Mouse (Mus musculus) midbrain, embryonic 15.5 days (tissue): ENCODE measurements around the gene Pid1. TPM values are rescaled to one million over a fixed set of nuclear protein-coding genes. Genes with fewer than 3 reads are reported as not detected.
"Not testable (repeated sequence)": the region's sequence is repeated elsewhere in the genome, so short reads cannot be mapped to it uniquely, and the experiment has no call there.

Experiments
- ATAC-seq: fragments of 200-750 bp; cut with Nextera tagmentation; replicated peaks from 2 replicates; pipeline ENCODE4 v1.8.0; 2017; ENCODE audit warnings: moderate TSS enrichment
- H3K27ac ChIP-seq: fragments of 300-500 bp; sonication (generic); 2 replicates; pipeline ENCODE4 v1.5.1; 2015; ENCODE audit warnings: mild to moderate bottlenecking, inconsistent platforms
- H3K27me3 ChIP-seq: fragments of 300-500 bp; sonication (generic); replicated peaks from 2 replicates; pipeline ENCODE4 v1.6.1; 2015; ENCODE audit warnings: inconsistent platforms
- H3K36me3 ChIP-seq: fragments of 300-500 bp; sonication (generic); replicated peaks from 2 replicates; pipeline ENCODE4 v1.6.1; 2015; ENCODE audit warnings: inconsistent platforms
- H3K4me1 ChIP-seq: fragments of 300-500 bp; sonication (generic); 2 replicates; pipeline ENCODE4 v1.6.1; 2015; ENCODE audit warnings: inconsistent platforms
- H3K4me2 ChIP-seq: fragments of 300-500 bp; sonication (generic); 2 replicates; pipeline ENCODE4 v1.6.1; 2015; ENCODE audit warnings: inconsistent platforms, mild to moderate bottlenecking, moderate library complexity
- H3K4me3 ChIP-seq: fragments of 300-500 bp; sonication (generic); 2 replicates; pipeline ENCODE4 v1.5.1; 2015; ENCODE audit warnings: mild to moderate bottlenecking, inconsistent platforms
- H3K9ac ChIP-seq: fragments of 300-500 bp; sonication (generic); 2 replicates; pipeline ENCODE4 v1.6.1; 2015; ENCODE audit warnings: mild to moderate bottlenecking, inconsistent platforms
- H3K9me3 ChIP-seq: fragments of 300-500 bp; sonication (generic); 2 replicates; pipeline ENCODE4 v1.6.1; 2016; ENCODE audit warnings: inconsistent platforms
- WGBS: fragments of 180-500 bp; shearing (Covaris S2); methylation state at CpG from one replicate; pipeline ENCODE4 v1.1.7; 2015; ENCODE audit warnings: mixed read lengths; 5-methylcytosine and 5-hydroxymethylcytosine counted together
- polyA plus RNA-seq: library from polyadenylated mRNA; unstranded; fragments of >200 nt; fragmentation: Nextera tagmentation; extraction: Ambion mirVana; gene quantifications from 2 replicates; pipeline ENCODE4 v1.2.1, GENCODE M21; 2015

Gene Pid1
- polyA plus RNA-seq, 1 experiment from 2014 or later = 88.1 TPM

DNA sequence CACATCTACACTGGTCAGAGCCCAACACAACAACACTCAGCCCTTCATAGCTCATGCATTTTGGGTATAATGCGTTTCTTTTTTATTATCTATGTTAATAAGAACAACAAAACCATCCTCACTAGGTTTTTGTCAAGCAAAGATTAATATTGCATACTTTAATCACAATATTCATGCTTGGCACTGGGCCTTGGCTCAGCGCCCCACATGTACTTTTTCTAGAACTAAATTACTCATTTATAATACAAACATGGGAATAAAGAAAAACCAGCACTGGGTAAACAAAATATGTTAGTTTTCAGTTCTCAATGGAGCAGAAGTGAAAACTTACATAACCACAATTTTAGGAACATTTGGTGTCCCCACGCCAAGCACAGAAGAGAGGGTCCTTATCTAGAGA is 116.9 kb downstream of the Pid1 start:
- no peak for ATAC-seq
- Histone ChIP-seq H3K27me3 (no peaks in the 10 kb centered on the region), H3K4me2 (no peak overlapping the region), H3K36me3 (no peaks in the 10 kb centered on the region), H3K4me3 (no peak overlapping the region), H3K9me3 (no peaks in the 10 kb centered on the region), H3K27ac (no peak overlapping the region), H3K4me1 (0 out of 2 replicates have a peak, but pooled peaks cover 3% of the 10 kb centered on the region), H3K9ac (no peak overlapping the region)
- 87% methylated on average over 3 of the region's 3 CpGs for WGBS

DNA sequence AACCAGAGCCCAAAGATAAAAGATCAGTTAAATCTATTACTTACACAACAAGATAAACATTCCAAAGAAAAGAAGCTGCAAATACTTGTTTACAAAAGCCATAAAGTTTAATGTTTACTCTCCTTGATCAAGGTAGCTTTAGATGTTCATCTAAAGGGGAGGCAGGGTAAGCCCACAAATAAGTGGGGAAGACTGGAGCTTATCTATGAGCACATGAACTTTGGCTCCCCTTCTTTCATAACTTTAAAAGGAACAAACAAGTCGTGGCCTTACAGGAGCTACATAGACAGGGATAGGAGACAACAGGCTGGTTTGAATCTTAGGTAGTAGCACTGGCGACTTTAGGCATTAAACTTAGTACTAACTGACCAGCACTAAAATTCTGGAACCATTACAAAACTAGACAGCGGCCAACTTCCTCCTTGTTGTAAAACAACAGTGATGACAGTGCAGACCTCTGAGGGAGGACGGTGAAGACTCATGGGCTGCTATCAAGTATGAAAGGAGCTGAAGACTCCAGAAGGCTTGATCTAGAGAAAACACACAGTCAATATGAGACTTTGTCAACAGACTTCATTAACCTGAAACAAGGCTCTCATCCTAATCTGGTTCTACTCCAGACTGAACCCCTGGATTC is 122.7 kb downstream of the Pid1 start:
- no peak overlapping the region for H3K4me3 ChIP-seq
- H3K9ac ChIP-seq = no peak overlapping the region
- H3K27ac ChIP-seq = no peak overlapping the region
- 83% methylated on average over 4 of the region's 4 CpGs for WGBS
- H3K36me3 ChIP-seq = no peaks in the 10 kb centered on the region
- H3K4me1 ChIP-seq = no peaks in the 10 kb centered on the region
- no peak for ATAC-seq
- no peaks in the 10 kb centered on the region for H3K27me3 ChIP-seq
- H3K9me3 ChIP-seq = no peaks in the 10 kb centered on the region
- no peak overlapping the region for H3K4me2 ChIP-seq

DNA sequence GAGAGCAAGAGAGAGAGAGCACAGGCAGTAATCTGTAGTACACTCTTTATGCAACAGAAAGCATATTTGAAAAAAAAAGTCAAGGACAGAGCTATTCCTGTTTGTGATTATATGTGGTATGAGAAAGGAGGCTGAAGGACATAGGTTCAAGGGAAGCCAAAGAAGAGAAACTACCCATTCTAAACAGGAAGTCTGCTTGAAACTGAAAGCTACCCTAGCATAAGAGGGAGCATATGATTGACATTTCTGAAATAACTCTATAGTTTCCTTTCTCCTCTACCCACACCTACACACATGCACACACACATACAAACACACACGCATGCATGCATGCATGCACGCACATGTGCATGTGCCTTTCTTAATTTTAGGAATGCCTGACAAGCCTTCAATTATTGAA is 123.8 kb downstream of the Pid1 start:
- Histone ChIP-seq H3K36me3 (no peaks in the 10 kb centered on the region), H3K27ac (no peak overlapping the region), H3K9me3 (no peaks in the 10 kb centered on the region), H3K4me3 (no peak overlapping the region), H3K4me1 (no peaks in the 10 kb centered on the region), H3K27me3 (no peaks in the 10 kb centered on the region), H3K4me2 (no peak overlapping the region), H3K9ac (no peak overlapping the region)
- 68% methylated on average over 2 of the region's 2 CpGs for WGBS
- no peak for ATAC-seq

DNA sequence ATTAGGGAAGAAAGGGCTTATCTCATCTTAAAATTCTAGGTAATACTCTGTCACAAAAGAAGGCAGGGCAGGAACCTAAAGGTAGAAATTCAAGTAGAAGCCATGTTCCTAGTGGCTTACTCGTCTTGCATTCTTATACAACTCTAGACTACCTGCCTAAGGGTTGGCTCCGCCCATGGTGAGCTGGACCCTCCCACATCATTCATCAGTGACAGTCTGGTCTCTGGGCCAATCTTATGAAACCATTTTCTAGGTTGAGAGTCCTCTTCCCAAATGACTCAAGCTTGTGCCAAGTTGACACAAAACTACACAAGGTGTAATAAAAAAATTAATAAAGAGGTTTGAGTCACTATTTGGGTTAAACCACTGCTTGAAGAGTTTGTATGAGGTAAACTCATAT is 133.5 kb downstream of the Pid1 start:
- Histone ChIP-seq H3K27me3 (no peaks in the 10 kb centered on the region), H3K4me2 (no peak overlapping the region), H3K36me3 (no peaks in the 10 kb centered on the region), H3K9me3 (no peaks in the 10 kb centered on the region), H3K9ac (no peak overlapping the region), H3K4me1 (no peaks in the 10 kb centered on the region), H3K27ac (no peak overlapping the region), H3K4me3 (no peak overlapping the region)
- 91% methylated on average over 2 of the region's 2 CpGs for WGBS
- no peak for ATAC-seq

DNA sequence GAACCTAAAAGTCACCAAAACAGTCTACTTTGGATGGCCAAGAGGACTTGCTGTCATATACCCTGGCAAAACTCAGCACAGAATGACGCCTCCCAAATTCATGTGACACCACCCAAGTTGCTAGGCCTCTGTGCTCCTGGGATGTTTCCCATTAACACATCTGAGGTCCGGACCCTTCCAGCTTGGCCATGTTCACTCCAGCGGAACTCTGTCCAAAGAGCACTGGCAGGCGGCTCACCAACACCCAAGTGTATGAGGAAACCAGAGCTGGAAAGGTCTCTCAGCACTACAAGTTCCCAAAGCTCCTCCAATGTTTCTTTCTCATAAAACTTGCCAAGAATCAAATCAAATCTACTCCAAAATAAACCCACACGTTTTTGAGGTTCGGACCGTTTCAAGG is 138.4 kb downstream of the Pid1 start:
- Histone ChIP-seq H3K4me3 (no peak overlapping the region), H3K36me3 (no peaks in the 10 kb centered on the region), H3K9me3 (no peaks in the 10 kb centered on the region), H3K4me2 (no peak overlapping the region), H3K9ac (no peak overlapping the region), H3K4me1 (no peaks in the 10 kb centered on the region), H3K27ac (no peak overlapping the region), H3K27me3 (no peaks in the 10 kb centered on the region)
- no peak for ATAC-seq
- WGBS = 92% methylated on average over 7 of the region's 7 CpGs

DNA sequence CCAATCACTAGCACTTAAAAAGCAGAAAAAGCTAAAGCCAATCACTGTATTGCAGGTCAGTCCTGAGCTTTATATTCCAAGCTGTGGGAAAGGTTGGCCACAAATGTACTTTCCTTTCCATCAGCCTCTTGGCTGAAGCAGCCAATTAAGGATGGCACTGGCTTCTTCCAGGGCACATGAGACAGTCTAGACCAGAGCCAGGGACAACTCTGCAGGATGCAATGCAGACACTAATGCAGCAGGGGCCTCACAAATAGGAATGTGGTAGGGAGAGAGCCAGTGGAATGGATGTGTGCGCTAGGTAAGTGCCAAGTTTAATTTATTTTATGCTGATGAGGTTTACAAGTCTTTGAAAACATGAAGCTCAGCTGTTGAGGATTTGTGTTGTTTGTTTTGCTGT is 141.9 kb downstream of the Pid1 start:
- H3K27me3 ChIP-seq = no peaks in the 10 kb centered on the region
- WGBS = 79% methylated on average over 1 of the region's 1 CpGs
- H3K9me3 ChIP-seq = no peaks in the 10 kb centered on the region
- H3K4me2 ChIP-seq = no peak overlapping the region
- H3K27ac ChIP-seq = no peak overlapping the region
- H3K4me3 ChIP-seq = no peak overlapping the region
- no peaks in the 10 kb centered on the region for H3K36me3 ChIP-seq
- 0 out of 2 replicates have a peak, but pooled peaks cover 3% of the 10 kb centered on the region for H3K4me1 ChIP-seq
- no peak overlapping the region for H3K9ac ChIP-seq
- ATAC-seq = peak; percentile 71

DNA sequence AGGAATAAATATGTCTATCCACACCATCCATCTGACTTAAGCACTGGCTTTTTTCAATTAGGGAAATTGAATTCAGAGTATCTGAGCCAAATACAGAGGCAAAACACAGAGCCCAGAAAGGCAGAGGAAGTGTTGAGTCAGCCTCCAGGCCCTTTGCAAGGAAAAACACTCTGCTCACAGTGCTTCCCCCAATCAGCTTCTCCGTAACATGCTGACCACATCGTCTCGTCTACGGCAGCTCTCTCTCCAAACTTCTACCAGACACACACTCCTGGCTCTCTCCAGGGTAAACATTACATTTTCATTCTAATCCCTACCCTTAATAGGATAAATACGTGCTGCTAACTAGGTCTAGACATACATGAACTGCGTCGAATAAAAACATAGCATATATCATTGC is 145.4 kb downstream of the Pid1 start:
- no peak overlapping the region for H3K27ac ChIP-seq
- H3K4me3 ChIP-seq = no peak overlapping the region
- H3K27me3 ChIP-seq = no peaks in the 10 kb centered on the region
- no peaks in the 10 kb centered on the region for H3K9me3 ChIP-seq
- 0 out of 2 replicates have a peak, but pooled peaks cover 3% of the 10 kb centered on the region for H3K4me1 ChIP-seq
- no peak for ATAC-seq
- no peak overlapping the region for H3K9ac ChIP-seq
- no peak overlapping the region for H3K4me2 ChIP-seq
- WGBS = 71% methylated on average over 7 of the region's 7 CpGs
- H3K36me3 ChIP-seq = no peaks in the 10 kb centered on the region

DNA sequence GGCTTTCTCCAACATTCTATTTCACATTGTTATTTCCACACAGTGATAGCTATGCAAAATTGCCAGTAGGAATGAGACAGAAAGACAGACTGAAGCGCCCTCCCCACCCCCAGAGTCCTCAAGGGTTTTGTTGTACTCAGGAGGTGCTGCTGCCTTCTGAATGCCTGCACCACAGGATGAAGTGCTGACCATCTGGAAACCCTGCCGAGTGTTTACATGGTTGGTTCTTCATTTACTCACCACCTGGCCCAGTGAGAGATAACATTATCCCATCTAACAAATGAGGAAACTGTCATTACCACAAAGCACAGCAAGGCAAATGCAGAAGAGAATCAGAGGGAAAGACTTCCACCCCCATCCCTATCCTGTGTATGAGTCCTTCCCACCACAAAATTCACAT is 146.2 kb downstream of the Pid1 start:
- H3K4me2 ChIP-seq = no peak overlapping the region
- no peak overlapping the region for H3K9ac ChIP-seq
- 0 out of 2 replicates have a peak, but pooled peaks cover 3% of the 10 kb centered on the region for H3K4me1 ChIP-seq
- H3K36me3 ChIP-seq = no peaks in the 10 kb centered on the region
- H3K9me3 ChIP-seq = no peaks in the 10 kb centered on the region
- no peak overlapping the region for H3K4me3 ChIP-seq
- H3K27me3 ChIP-seq = no peaks in the 10 kb centered on the region
- no peak overlapping the region for H3K27ac ChIP-seq
- WGBS = 23% methylated on average over 2 of the region's 2 CpGs
- no peak for ATAC-seq

DNA sequence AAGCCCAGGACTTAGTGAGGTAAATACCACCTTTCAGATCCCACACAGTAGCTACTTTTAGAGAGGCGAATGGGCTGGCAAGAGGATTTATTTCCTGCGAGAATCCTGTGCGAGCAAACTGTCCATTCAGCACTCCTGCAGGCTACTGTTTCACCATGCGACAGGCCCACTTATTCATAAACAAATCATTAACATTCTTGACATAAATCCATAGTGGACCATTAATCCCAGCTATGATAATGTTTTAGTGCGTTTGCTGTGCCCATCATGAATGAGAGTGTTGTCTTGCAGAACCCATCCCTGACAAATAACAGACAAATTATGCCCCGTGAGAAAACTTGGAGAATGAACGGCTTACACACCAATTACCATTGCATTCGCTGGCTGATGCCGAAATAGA is 152.5 kb downstream of the Pid1 start:
- peaks cover 8% of the 10 kb centered on the region; the same call in 1 of the 2 replicates for H3K4me1 ChIP-seq
- H3K4me2 ChIP-seq = no peak overlapping the region
- no peak overlapping the region for H3K9ac ChIP-seq
- 31% methylated on average over 9 of the region's 9 CpGs for WGBS
- H3K4me3 ChIP-seq = no peak overlapping the region
- no peak for ATAC-seq
- H3K27ac ChIP-seq = no peak overlapping the region
- no peaks in the 10 kb centered on the region for H3K36me3 ChIP-seq
- no peaks in the 10 kb centered on the region for H3K27me3 ChIP-seq
- no peaks in the 10 kb centered on the region for H3K9me3 ChIP-seq

DNA sequence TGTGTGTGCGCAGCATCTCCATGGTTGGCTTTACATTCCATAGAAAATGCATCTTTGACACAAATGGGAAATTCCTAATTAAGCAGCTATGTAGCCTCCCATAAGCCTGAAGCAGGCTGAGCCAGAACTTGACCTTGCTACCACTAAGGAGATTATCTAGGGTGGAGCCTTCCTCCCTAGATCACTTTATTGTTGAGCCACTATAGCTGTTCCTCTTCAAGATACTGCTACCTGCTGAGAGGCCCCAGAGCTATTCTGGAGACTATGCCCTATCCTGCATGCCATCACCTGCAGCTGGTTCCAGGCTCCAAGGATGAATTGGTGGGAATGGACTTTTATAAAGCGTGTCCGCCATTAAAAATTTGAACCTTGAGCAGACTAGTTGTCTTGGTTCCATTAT is 158.2 kb downstream of the Pid1 start:
- H3K4me1 ChIP-seq, ATAC-seq, H3K9ac ChIP-seq, H3K4me3 ChIP-seq, H3K9me3 ChIP-seq, H3K4me2 ChIP-seq, H3K36me3 ChIP-seq, H3K27me3 ChIP-seq, H3K27ac ChIP-seq: not testable (repeated sequence)
- WGBS = 98% methylated on average over 3 of the region's 3 CpGs

DNA sequence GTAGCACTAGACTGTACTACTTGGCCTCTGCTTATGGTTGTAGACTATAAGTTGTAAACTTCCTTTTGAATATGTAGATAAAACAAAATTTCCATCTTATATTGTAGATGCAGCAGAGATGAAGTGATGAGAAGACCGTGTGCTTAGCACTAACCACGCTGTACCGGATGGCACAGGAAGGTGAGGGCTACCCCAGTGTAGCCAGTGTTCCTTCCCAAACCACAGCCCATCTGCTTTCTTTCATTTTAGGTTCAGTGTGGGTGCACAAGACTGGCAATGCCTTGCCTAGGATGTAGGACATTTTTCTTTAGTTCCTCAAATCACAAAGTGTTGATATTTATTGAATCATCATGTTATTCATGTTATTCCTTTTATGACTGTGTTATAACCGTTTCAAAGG is 160.5 kb downstream of the Pid1 start:
- H3K4me3 ChIP-seq = no peak overlapping the region
- H3K4me2 ChIP-seq = no peak overlapping the region
- no peak overlapping the region for H3K9ac ChIP-seq
- no peaks in the 10 kb centered on the region for H3K4me1 ChIP-seq
- H3K27me3 ChIP-seq = no peaks in the 10 kb centered on the region
- no peaks in the 10 kb centered on the region for H3K36me3 ChIP-seq
- 86% methylated on average over 4 of the region's 4 CpGs for WGBS
- H3K27ac ChIP-seq = no peak overlapping the region
- no peak for ATAC-seq
- no peaks in the 10 kb centered on the region for H3K9me3 ChIP-seq

DNA sequence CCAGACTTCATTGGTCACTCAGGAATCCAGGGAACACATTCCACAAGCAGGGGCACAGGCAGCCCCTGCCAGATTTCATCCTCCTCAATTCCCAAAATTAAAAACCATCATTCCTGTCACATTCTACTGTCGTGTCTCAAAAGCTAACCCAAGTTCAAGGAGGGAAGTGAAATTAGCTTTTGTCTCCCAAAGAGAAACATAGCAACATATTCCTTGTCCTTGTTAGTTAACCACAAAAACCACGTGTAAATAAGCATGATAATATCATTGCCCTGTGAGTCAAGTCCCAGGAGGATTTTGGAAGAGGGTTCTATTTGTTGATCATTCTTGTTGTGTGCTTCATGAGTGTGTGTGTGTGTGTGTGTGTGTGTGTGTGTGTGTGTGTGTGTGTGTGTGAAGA is 164.1 kb downstream of the Pid1 start:
- no peaks in the 10 kb centered on the region for H3K4me1 ChIP-seq
- H3K4me3 ChIP-seq = no peak overlapping the region
- H3K36me3 ChIP-seq = no peaks in the 10 kb centered on the region
- no peak overlapping the region for H3K9ac ChIP-seq
- H3K27ac ChIP-seq = no peak overlapping the region
- WGBS = 58% methylated on average over 2 of the region's 2 CpGs
- H3K27me3 ChIP-seq = no peaks in the 10 kb centered on the region
- no peaks in the 10 kb centered on the region for H3K9me3 ChIP-seq
- no peak overlapping the region for H3K4me2 ChIP-seq
- no peak for ATAC-seq

DNA sequence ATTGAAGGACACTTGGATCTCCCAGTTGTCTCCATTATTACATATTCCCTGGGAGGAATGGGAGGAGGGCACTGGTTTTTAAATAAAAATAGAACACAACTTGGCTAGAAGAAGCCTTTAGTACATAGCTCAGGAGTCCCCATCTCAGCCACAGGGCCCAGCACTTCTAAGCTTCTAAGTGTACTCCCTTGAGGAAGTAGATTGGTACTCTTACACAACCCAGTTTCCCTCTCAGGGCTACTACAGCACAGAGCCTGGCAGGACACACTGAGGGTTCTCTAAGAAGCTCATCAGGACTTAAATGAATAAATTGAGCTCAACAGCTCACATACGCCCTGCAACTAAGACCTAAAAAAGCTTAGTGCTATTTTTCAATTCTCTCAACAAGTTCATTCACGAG is 165.1 kb downstream of the Pid1 start:
- WGBS = 79% methylated on average over 2 of the region's 2 CpGs
- ATAC-seq = no peak

More for the DNA sequence above, 165.1 kb downstream of the Pid1 start:
- Histone ChIP-seq H3K27ac (no peak overlapping the region), H3K27me3 (no peaks in the 10 kb centered on the region), H3K9ac (no peak overlapping the region), H3K36me3 (no peaks in the 10 kb centered on the region), H3K9me3 (no peaks in the 10 kb centered on the region), H3K4me1 (no peaks in the 10 kb centered on the region), H3K4me2 (no peak overlapping the region), H3K4me3 (no peak overlapping the region)
